Mouse (Mus musculus) forebrain, embryonic 13.5 days (tissue): ENCODE results near the gene Slit3. TPM values are rescaled to one million over a fixed set of nuclear protein-coding genes. Genes with fewer than 3 reads are reported as not detected.

Source experiments
- ATAC-seq: fragments of 200-750 bp; cut with Nextera tagmentation; 2 replicates; pipeline ENCODE4 v1.8.0; 2017
- H3K27ac ChIP-seq: fragments of 300-500 bp; sonication (generic); 2 replicates; pipeline ENCODE4 v1.5.1; 2015; ENCODE audit warnings: inconsistent platforms, mild to moderate bottlenecking, moderate library complexity
- H3K27me3 ChIP-seq: fragments of 300-500 bp; sonication (generic); 2 replicates; pipeline ENCODE4 v1.6.1; 2015; ENCODE audit warnings: mild to moderate bottlenecking, inconsistent platforms
- H3K36me3 ChIP-seq: fragments of 300-500 bp; sonication (generic); 2 replicates; pipeline ENCODE4 v1.6.1; 2015; ENCODE audit warnings: mild to moderate bottlenecking, inconsistent platforms; ENCODE audit not compliant: poor library complexity, severe bottlenecking
- H3K4me1 ChIP-seq: fragments of 300-500 bp; sonication (generic); 2 replicates; pipeline ENCODE4 v1.6.1; 2015; ENCODE audit warnings: inconsistent platforms
- H3K4me2 ChIP-seq: fragments of 300-500 bp; sonication (generic); 2 replicates; pipeline ENCODE4 v1.6.1; 2015; ENCODE audit warnings: inconsistent platforms, mild to moderate bottlenecking, moderate library complexity
- H3K4me3 ChIP-seq: fragments of 300-500 bp; sonication (generic); 2 replicates; pipeline ENCODE4 v1.5.1; 2015; ENCODE audit warnings: mild to moderate bottlenecking, inconsistent platforms
- H3K9ac ChIP-seq: fragments of 300-500 bp; sonication (generic); 2 replicates; pipeline ENCODE4 v1.6.1; 2015; ENCODE audit warnings: mild to moderate bottlenecking, inconsistent platforms
- H3K9me3 ChIP-seq: fragments of 300-500 bp; sonication (generic); replicated peaks from 2 replicates; pipeline ENCODE4 v1.6.1; 2016; ENCODE audit warnings: inconsistent platforms
- WGBS: fragments of 180-500 bp; shearing (Covaris S2); methylation state at CpG from one replicate; pipeline ENCODE4 v1.1.7; 2015; 5-methylcytosine and 5-hydroxymethylcytosine counted together
- microRNA counts: library from miRNA; unstranded; fragments of <30 nt; microRNA quantifications from one replicate; lab custom pipeline; 2016
- microRNA-seq: library from miRNA; unstranded; fragments of <30 nt; microRNA quantifications from one replicate; pipeline ENCODE4, GENCODE M21; 2016
- polyA plus RNA-seq: library from polyadenylated mRNA; unstranded; fragments of >200 nt; fragmentation: Nextera tagmentation; extraction: Ambion mirVana; gene quantifications from 2 replicates; pipeline ENCODE4 v1.2.1, GENCODE M21; 2015

The Slit3 gene
- polyA plus RNA-seq, 1 experiment from 2014 or later: 2.6 TPM

GRCm38 (mm10) chr11:35750578-35750977 is 629.6 kb downstream of the Slit3 start:
- no peak for ATAC-seq
- no peaks in the 10 kb centered on the region for H3K27me3 ChIP-seq
- no peaks in the 10 kb centered on the region for H3K36me3 ChIP-seq
- H3K4me1 ChIP-seq: no peaks in the 10 kb centered on the region
- 83% methylated on average over 8 of the region's 8 CpGs for WGBS
- no peak overlapping the region for H3K4me2 ChIP-seq
- H3K9ac ChIP-seq: no peak overlapping the region
- H3K4me3 ChIP-seq: no peak overlapping the region
- H3K9me3 ChIP-seq: no peaks in the 10 kb centered on the region
- H3K27ac ChIP-seq: no peak overlapping the region

GRCm38 (mm10) chr11:35754906-35755418 is 633.9 kb downstream of the Slit3 start:
- no peak for ATAC-seq
- no peaks in the 10 kb centered on the region for H3K36me3 ChIP-seq
- no peaks in the 10 kb centered on the region for H3K27me3 ChIP-seq
- no peak overlapping the region for H3K27ac ChIP-seq
- no peak overlapping the region for H3K4me2 ChIP-seq
- H3K4me1 ChIP-seq: no peaks in the 10 kb centered on the region
- H3K9me3 ChIP-seq: no peaks in the 10 kb centered on the region
- H3K4me3 ChIP-seq: no peak overlapping the region
- 59% methylated on average over 4 of the region's 4 CpGs for WGBS
- no peak overlapping the region for H3K9ac ChIP-seq

- Histone ChIP-seq H3K9me3 (no peaks in the 10 kb centered on the region), H3K4me2 (no peak overlapping the region), H3K4me1 (no peaks in the 10 kb centered on the region), H3K9ac (no peak overlapping the region), H3K4me3 (no peak overlapping the region), H3K27me3 (no peaks in the 10 kb centered on the region), H3K27ac (no peak overlapping the region), H3K36me3 (no peaks in the 10 kb centered on the region)
- 32% methylated on average over 6 of the region's 6 CpGs for WGBS
- no peak for ATAC-seq
Observed at GRCm38 (mm10) chr11:35755546-35755945, 634.5 kb downstream of the Slit3 start.

GRCm38 (mm10) chr11:35756411-35757303 is 635.6 kb downstream of the Slit3 start:
- WGBS: 91% methylated on average over 11 of the region's 11 CpGs
- H3K4me3 ChIP-seq: no peak overlapping the region
- H3K4me2 ChIP-seq: no peak overlapping the region
- no peaks in the 10 kb centered on the region for H3K4me1 ChIP-seq
- no peaks in the 10 kb centered on the region for H3K27me3 ChIP-seq
- no peak overlapping the region for H3K9ac ChIP-seq
- H3K36me3 ChIP-seq: no peaks in the 10 kb centered on the region
- no peak for ATAC-seq
- H3K9me3 ChIP-seq: no peaks in the 10 kb centered on the region
- no peak overlapping the region for H3K27ac ChIP-seq

MicroRNA genes within 50 kb of the gene (microRNA counts, 519-probe panel; counts per million panel counts)
- microRNA mmu-miR-218 (lab: Ali Mortazavi, UCI): 4,807 counts per million, percentile 88 among the panel's probes with 10 or more counts

Small RNA genes within 50 kb of the gene (microRNA-seq; reads per million reads assigned to microRNA genes)
- gene Mir218-2: 14.2 reads per million, percentile 27 among the genes with 10 or more reads in this experiment
